Mouse (Mus musculus): ENCODE measurements around the gene Dhx29. TPM values are rescaled to one million over a fixed set of nuclear protein-coding genes. Genes with fewer than 3 reads are reported as not detected.

Gene Dhx29
- 4.2 and 4.9 TPM in 2 replicates for polyA plus RNA-seq (2015; fragmentation: Nextera tagmentation; extraction: Ambion mirVana)

GRCm38 (mm10) chr13:112927287-112928001, at the start of gene Dhx29, which contains the start of gene Mtrex:
TSS of gene Dhx29 (plus strand) at chr13:112927454.
TSS of gene Mtrex (minus strand) at chr13:112927398.
- ATAC-seq (ENCODE audit: low read depth), result peak; percentile 96
- WGBS (ENCODE audit: insufficient replicate concordance), result under 1% methylated on average over 57 of the region's 57 CpGs
- H3K27ac ChIP-seq (ENCODE audit: low read length), result peak within 1 kb of the TSS; percentile 96

DNA sequence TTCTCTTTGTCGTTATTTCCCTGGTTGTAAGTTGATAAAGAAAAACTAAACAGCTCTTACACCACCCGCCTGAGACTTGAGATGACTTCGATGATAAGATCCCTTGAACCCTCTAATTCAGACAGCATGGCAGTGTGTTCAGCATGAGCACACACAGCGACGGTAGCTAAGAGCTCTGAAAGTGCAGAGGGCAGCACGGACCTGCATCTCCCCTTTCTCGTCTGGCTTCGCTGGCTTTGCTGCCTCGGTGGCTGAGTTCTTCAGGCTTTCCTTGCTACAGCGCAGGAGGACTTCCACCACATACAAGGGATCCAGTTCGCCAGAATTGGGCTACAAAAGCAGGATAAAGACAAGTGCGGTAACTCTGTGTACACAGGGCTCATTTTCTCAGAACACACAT, 40.0 kb upstream of the Dhx29 start:
- Histone ChIP-seq H3K27ac (ENCODE audit: low read length) (no peak overlapping the region), H3K36me3 (ENCODE audit: control insufficient read depth, insufficient read depth) (peaks cover 36% of the 10 kb centered on the region), H3K9ac (ENCODE audit: low read depth, low read length) (no peak overlapping the region), H3K9me3 (replicated peaks; ENCODE audit: control insufficient read depth, low read length) (no peaks in the 10 kb centered on the region), H3K4me1 (ENCODE audit: control insufficient read depth, low read depth, low read length) (no peaks in the 10 kb centered on the region), H3K27me3 (ENCODE audit: control insufficient read depth, insufficient read depth, low read depth, low read length) (no peaks in the 10 kb centered on the region), H3K4me2 (ENCODE audit: low read depth, low read length) (no peak overlapping the region), H3K4me3 (ENCODE audit: low read depth, low read length) (no peak overlapping the region)
- no peak for ATAC-seq (ENCODE audit: low read depth)
- 87% methylated on average over 12 of the region's 12 CpGs for WGBS (ENCODE audit: insufficient replicate concordance)

More at GRCm38 (mm10) chr13:112927287-112928001, at the start of gene Dhx29, which contains the start of gene Mtrex:
- Histone ChIP-seq H3K9me3 (replicated peaks; ENCODE audit: control insufficient read depth, low read length) (no peaks in the 10 kb centered on the region), H3K27me3 (ENCODE audit: control insufficient read depth, insufficient read depth, low read depth, low read length) (no peaks in the 10 kb centered on the region), H3K4me3 (ENCODE audit: low read depth, low read length) (peak within 1 kb of the TSS; percentile 93), H3K4me1 (ENCODE audit: control insufficient read depth, low read depth, low read length) (peaks cover 19% of the 10 kb centered on the region), H3K9ac (ENCODE audit: low read depth, low read length) (peak within 1 kb of the TSS; percentile 78), H3K36me3 (ENCODE audit: control insufficient read depth, insufficient read depth) (no peaks in the 10 kb centered on the region), H3K4me2 (ENCODE audit: low read depth, low read length) (peak within 1 kb of the TSS; percentile 85)

DNA sequence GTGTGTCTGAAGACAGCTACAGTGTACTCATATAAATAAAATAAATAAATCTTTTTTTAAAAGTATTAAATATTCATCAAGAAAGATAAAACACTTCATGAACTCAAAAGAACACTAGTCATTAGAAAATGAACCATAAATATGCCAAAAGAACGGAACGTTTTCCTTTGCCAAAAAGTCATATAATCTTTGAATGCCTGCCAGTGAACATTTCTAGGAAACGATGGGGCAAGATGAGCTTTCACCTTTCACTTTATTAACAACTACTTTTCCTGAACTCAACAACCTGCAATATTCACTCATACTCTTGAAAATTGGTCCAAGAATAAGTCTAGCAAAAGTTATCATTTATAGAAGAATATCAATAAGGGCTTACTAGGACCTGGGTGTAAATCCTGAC, 25.1 kb upstream of the Dhx29 start:
- WGBS (ENCODE audit: insufficient replicate concordance), result 87% methylated on average over 3 of the region's 3 CpGs
- H3K36me3 ChIP-seq (ENCODE audit: control insufficient read depth, insufficient read depth), result peaks cover 42% of the 10 kb centered on the region
- no peak for ATAC-seq (ENCODE audit: low read depth)

GRCm38 (mm10) chr13:112909663-112910062, 17.6 kb upstream of the Dhx29 start:
- H3K4me2 ChIP-seq (ENCODE audit: low read depth, low read length), result no peak overlapping the region
- no peaks in the 10 kb centered on the region for H3K4me1 ChIP-seq (ENCODE audit: control insufficient read depth, low read depth, low read length)
- H3K36me3 ChIP-seq (ENCODE audit: control insufficient read depth, insufficient read depth), result peaks cover 20% of the 10 kb centered on the region
- ATAC-seq (ENCODE audit: low read depth), result no peak
- H3K27ac ChIP-seq (ENCODE audit: low read length), result no peak overlapping the region
- no peak overlapping the region for H3K9ac ChIP-seq (ENCODE audit: low read depth, low read length)
- H3K27me3 ChIP-seq (ENCODE audit: control insufficient read depth, insufficient read depth, low read depth, low read length), result no peaks in the 10 kb centered on the region
- H3K9me3 ChIP-seq (replicated peaks; ENCODE audit: control insufficient read depth, low read length), result no peaks in the 10 kb centered on the region
- 52% methylated on average over 4 of the region's 4 CpGs for WGBS (ENCODE audit: insufficient replicate concordance)
- no peak overlapping the region for H3K4me3 ChIP-seq (ENCODE audit: low read depth, low read length)

More for the DNA sequence above, 25.1 kb upstream of the Dhx29 start:
- Histone ChIP-seq H3K27me3 (ENCODE audit: control insufficient read depth, insufficient read depth, low read depth, low read length) (no peaks in the 10 kb centered on the region), H3K4me3 (ENCODE audit: low read depth, low read length) (no peak overlapping the region), H3K4me2 (ENCODE audit: low read depth, low read length) (no peak overlapping the region), H3K4me1 (ENCODE audit: control insufficient read depth, low read depth, low read length) (no peaks in the 10 kb centered on the region), H3K9me3 (replicated peaks; ENCODE audit: control insufficient read depth, low read length) (no peaks in the 10 kb centered on the region), H3K27ac (ENCODE audit: low read length) (no peak overlapping the region), H3K9ac (ENCODE audit: low read depth, low read length) (no peak overlapping the region)

- H3K4me1 ChIP-seq (ENCODE audit: control insufficient read depth, low read depth, low read length), result no peaks in the 10 kb centered on the region
- H3K27ac ChIP-seq (ENCODE audit: low read length), result no peak overlapping the region
- 78% methylated on average over 4 of the region's 4 CpGs for WGBS (ENCODE audit: insufficient replicate concordance)
- ATAC-seq (ENCODE audit: low read depth), result no peak
- no peaks in the 10 kb centered on the region for H3K9me3 ChIP-seq (replicated peaks; ENCODE audit: control insufficient read depth, low read length)
- no peak overlapping the region for H3K4me2 ChIP-seq (ENCODE audit: low read depth, low read length)
- H3K4me3 ChIP-seq (ENCODE audit: low read depth, low read length), result no peak overlapping the region
- no peaks in the 10 kb centered on the region for H3K27me3 ChIP-seq (ENCODE audit: control insufficient read depth, insufficient read depth, low read depth, low read length)
- peaks cover 16% of the 10 kb centered on the region for H3K36me3 ChIP-seq (ENCODE audit: control insufficient read depth, insufficient read depth)
- no peak overlapping the region for H3K9ac ChIP-seq (ENCODE audit: low read depth, low read length)
Measured at GRCm38 (mm10) chr13:112910434-112910833, 16.8 kb upstream of the Dhx29 start.

DNA sequence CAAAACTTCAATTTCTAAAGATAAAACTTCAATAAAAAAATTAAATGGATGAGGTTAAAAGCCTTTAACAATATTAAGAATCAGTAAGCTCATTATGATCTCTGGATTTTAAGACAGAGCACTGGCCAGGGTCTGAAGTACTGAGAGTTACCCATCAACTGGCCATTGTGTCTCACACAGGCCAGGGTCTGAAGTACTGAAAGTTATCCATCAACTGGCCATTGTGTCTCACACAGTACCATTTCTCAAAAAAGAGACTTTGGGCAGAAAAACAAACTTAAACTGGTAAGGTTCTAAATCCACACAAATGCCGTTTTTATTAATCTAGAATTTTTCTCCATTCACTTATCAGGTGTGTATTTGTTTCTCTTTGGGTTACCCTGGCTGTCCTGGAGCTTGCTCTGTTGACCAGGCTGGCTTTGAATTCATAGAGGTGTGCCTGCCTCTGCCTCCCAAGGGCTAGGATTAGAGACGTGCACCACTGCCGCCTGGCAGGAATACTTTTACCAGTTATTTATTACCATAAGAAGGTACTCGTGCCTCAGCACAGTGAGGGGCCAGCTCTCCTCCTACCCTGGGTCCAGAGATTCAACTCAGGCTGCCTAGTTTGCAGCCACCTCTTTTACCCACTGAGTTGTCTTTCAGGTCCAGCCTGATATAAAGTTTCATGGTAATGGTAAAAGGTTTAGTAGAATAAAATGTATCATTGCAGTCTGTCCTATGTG, 8.0 kb upstream of the Dhx29 start:
- H3K9ac ChIP-seq (ENCODE audit: low read depth, low read length), result no peak overlapping the region
- no peak overlapping the region for H3K27ac ChIP-seq (ENCODE audit: low read length)
- H3K27me3 ChIP-seq (ENCODE audit: control insufficient read depth, insufficient read depth, low read depth, low read length), result no peaks in the 10 kb centered on the region
- no peak for ATAC-seq (ENCODE audit: low read depth)
- H3K4me2 ChIP-seq (ENCODE audit: low read depth, low read length), result no peak overlapping the region
- H3K4me1 ChIP-seq (ENCODE audit: control insufficient read depth, low read depth, low read length), result no peaks in the 10 kb centered on the region
- H3K9me3 ChIP-seq (replicated peaks; ENCODE audit: control insufficient read depth, low read length), result no peaks in the 10 kb centered on the region
- H3K4me3 ChIP-seq (ENCODE audit: low read depth, low read length), result no peak overlapping the region
- WGBS (ENCODE audit: insufficient replicate concordance), result 81% methylated on average over 4 of the region's 4 CpGs
- peaks cover 13% of the 10 kb centered on the region for H3K36me3 ChIP-seq (ENCODE audit: control insufficient read depth, insufficient read depth)

DNA sequence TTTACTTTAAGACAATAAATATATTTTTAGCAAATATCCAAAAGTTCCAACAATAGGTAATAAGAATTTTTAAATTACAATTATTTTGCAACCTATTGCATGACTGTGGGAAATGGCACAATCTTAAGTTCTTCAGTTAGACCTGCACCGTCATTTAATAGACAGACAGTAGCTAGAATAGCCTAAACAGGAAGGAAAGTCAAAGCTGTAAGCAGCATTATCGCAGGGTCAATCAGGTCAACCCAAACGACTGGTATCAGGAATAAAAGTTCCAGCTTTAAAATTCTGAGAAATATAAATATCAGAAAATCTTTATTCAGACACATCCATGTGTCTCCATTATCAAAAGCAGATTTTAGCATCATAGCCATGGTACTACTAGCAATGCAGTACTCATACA, 6.3 kb upstream of the Dhx29 start:
- ATAC-seq (ENCODE audit: low read depth), result no peak
- H3K4me1 ChIP-seq (ENCODE audit: control insufficient read depth, low read depth, low read length), result peaks cover 10% of the 10 kb centered on the region
- no peak overlapping the region for H3K4me3 ChIP-seq (ENCODE audit: low read depth, low read length)
- H3K4me2 ChIP-seq (ENCODE audit: low read depth, low read length), result no peak overlapping the region
- no peak overlapping the region for H3K9ac ChIP-seq (ENCODE audit: low read depth, low read length)
- no peaks in the 10 kb centered on the region for H3K9me3 ChIP-seq (replicated peaks; ENCODE audit: control insufficient read depth, low read length)
- H3K27me3 ChIP-seq (ENCODE audit: control insufficient read depth, insufficient read depth, low read depth, low read length), result no peaks in the 10 kb centered on the region
- peaks cover 13% of the 10 kb centered on the region for H3K36me3 ChIP-seq (ENCODE audit: control insufficient read depth, insufficient read depth)
- H3K27ac ChIP-seq (ENCODE audit: low read length), result no peak overlapping the region
- 67% methylated on average over 3 of the region's 3 CpGs for WGBS (ENCODE audit: insufficient replicate concordance)

- ATAC-seq (ENCODE audit: low read depth), result no peak
- no peak overlapping the region for H3K9ac ChIP-seq (ENCODE audit: low read depth, low read length)
- 63% methylated on average over 6 of the region's 6 CpGs for WGBS (ENCODE audit: insufficient replicate concordance)
- no peak overlapping the region for H3K4me3 ChIP-seq (ENCODE audit: low read depth, low read length)
- no peaks in the 10 kb centered on the region for H3K27me3 ChIP-seq (ENCODE audit: control insufficient read depth, insufficient read depth, low read depth, low read length)
- no peak overlapping the region for H3K27ac ChIP-seq (ENCODE audit: low read length)
- no peaks in the 10 kb centered on the region for H3K9me3 ChIP-seq (replicated peaks; ENCODE audit: control insufficient read depth, low read length)
- no peak overlapping the region for H3K4me2 ChIP-seq (ENCODE audit: low read depth, low read length)
- H3K4me1 ChIP-seq (ENCODE audit: control insufficient read depth, low read depth, low read length), result peaks cover 19% of the 10 kb centered on the region
- H3K36me3 ChIP-seq (ENCODE audit: control insufficient read depth, insufficient read depth), result peaks cover under 1% of the 10 kb centered on the region; the same call in 1 of the 2 replicates
Measured at GRCm38 (mm10) chr13:112925266-112925665, 2.0 kb upstream of the Dhx29 start.

DNA sequence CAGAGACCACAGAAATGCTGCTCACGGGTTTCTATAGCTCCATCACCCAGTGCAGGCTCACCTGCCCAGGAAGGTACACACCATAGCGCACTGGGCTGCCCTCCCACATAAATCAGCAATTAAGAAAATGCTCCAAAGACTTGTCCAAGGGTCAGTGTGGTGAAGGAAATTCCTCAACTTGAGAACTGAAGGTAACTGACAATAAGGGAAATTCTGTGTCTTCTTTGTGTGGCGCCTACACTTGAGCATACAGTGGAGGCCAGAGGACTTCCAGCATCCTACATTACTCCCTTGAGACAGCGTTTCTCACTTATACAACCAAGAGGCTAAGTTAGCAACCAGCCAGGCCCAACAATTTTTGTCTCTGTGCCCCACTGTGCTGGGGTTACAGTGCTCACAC, 1.3 kb upstream of the Dhx29 start:
- Histone ChIP-seq H3K4me1 (ENCODE audit: control insufficient read depth, low read depth, low read length) (peaks cover 19% of the 10 kb centered on the region), H3K9ac (ENCODE audit: low read depth, low read length) (peak overlapping the region; percentile 78), H3K4me2 (ENCODE audit: low read depth, low read length) (peak overlapping the region; percentile 85), H3K36me3 (ENCODE audit: control insufficient read depth, insufficient read depth) (no peaks in the 10 kb centered on the region), H3K27me3 (ENCODE audit: control insufficient read depth, insufficient read depth, low read depth, low read length) (no peaks in the 10 kb centered on the region), H3K4me3 (ENCODE audit: low read depth, low read length) (peak overlapping the region; percentile 93), H3K9me3 (replicated peaks; ENCODE audit: control insufficient read depth, low read length) (no peaks in the 10 kb centered on the region), H3K27ac (ENCODE audit: low read length) (no peak overlapping the region)
- 54% methylated on average over 4 of the region's 4 CpGs for WGBS (ENCODE audit: insufficient replicate concordance)
- no peak for ATAC-seq (ENCODE audit: low read depth)
